Mouse (Mus musculus) 3134 (cell line): ENCODE data around the gene Ankrd34a.
A peak's percentile ranks its signal among the peaks of the same experiment; 100 is the strongest.

Experiments
- DNase-seq: peaks from one replicate; pipeline ENCODE4 v3.0.0-alpha.2; 2011; ENCODE audit warnings: low spot score; ENCODE audit not compliant: insufficient read length; ENCODE audit errors: extremely low read depth

The Ankrd34a gene

DNA sequence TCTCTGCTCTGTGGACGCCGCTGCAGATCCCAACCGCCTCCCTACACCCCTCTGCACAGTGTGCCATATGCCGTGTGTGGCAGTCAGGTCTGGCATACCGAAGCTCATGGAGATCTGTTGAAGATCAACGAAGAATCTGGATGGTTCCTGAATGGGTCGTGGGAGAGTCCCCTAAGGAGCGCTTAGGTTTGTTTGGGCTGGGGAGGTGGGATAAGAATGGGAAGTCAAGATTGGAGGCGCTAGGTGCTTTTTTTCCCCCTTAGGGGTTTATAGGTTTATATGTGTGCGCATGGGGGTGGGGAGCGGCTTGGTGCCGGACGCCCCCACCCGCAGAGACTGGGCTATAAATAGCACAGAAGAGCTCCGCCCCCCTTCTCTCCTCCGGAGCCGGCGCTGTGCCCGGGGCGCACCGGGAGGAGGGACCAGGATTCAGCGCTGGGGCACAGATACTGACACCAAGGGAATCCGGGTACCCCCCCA, at the start of gene Ankrd34a:
Ankrd34a (plus strand) TSS at position 409 of the 480 bp plus-strand sequence.
- no peak for DNase-seq

DNA sequence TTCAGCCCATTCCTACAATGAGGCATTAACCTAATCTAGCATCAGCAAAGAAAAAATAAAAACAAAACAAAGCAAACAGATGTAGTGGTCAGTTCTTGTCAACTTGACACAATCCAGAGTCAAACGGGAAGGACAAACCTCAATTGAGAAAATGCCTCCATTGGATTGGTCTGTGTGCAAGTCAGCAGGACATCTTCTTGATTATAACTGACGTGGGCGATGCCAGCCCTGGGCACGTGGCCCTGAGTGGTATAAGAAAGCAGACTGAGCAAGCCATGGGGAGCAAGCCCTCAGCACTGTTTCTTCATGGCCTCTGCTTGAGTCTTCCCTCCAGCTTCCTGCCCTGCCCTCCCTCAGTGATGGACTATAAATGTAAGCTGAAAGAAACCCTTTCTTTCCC, 49.6 kb upstream of the Ankrd34a start:
- DNase-seq, result no peak

DNA sequence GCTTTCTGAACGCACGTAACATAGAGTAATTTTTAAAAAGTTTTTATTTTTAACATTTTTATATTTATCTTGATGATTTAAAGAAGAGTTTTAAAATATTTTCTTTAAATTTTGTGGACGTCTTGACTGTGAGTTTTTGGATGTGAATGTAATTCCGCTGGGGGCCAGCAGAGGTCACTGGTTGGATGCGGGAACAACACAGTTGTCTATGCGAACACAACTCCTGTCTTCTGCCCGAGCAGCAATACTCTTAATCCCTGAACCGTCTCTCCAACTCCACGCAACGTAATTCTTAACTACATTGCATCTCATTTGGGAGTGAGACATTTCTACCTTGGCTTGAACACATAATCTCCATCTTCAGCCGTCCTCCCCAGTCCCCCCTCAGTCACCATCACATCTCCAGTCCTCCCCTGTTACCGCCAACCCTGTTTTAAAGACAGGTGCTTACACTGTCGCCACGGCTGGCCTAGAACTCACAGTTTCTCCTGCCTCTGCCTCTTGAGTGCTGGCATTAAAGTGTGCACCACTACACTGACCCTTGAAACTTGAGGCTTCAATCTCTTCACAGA, 49.0 kb upstream of the Ankrd34a start:
- no peak for DNase-seq

DNA sequence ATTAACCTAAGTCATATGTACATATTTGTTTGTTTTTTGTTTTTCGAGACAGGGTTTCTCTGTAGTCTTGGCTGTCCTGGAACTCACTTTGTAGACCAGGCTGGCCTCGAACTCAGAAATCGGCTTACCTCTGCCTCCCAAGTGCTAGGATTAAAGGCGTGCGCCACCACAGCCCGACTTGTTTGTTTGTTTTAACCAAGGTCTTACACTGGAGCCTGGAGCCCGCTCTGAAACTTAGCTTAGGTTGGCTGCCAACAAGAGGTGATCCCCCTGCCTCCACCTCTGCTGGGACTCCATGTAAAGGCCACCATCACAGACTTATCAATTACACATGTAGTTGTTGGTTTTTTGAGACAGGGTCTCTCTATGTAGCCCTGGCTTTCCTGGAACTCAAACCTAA, 47.6 kb upstream of the Ankrd34a start:
- DNase-seq, result no peak

DNA sequence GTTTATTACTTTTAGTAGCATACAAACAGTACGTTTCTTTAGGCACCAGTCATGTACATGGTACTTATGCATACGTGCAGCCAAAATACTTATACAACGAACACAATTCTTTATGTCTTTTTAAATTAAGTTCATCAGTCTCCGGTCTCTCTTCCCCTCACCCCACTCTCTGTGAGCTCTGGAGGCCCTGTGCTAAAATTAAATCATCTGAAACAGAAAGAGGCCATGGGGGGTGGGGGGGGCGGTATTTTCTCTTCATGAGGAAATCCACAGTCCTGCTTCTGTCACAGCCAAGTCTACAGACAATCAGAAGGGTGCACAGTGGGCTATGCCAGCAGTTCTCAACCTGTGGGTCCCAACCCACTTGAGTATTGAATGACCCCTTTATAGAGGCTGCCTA, 47.1 kb upstream of the Ankrd34a start:
- no peak for DNase-seq

DNA sequence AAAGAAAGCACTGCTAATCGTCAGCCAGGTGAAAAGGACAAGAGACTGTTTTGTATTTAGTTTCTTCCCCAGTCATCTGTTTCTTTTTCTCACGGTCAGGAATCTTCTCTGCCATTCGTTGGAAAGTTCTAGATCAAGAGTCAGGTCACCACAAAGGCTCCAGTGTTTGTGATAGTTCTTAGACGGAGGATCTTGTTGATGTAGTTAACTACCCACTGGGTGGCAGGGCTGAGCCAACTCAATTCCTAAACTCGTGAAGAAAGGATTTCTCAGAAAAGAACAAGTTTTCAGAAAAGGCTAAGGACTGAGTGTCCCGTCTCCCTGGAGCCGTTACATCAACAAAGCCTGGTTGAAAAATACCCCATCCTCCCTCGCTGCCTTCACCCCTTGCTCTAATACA, 45.2 kb upstream of the Ankrd34a start:
- DNase-seq, result no peak

DNA sequence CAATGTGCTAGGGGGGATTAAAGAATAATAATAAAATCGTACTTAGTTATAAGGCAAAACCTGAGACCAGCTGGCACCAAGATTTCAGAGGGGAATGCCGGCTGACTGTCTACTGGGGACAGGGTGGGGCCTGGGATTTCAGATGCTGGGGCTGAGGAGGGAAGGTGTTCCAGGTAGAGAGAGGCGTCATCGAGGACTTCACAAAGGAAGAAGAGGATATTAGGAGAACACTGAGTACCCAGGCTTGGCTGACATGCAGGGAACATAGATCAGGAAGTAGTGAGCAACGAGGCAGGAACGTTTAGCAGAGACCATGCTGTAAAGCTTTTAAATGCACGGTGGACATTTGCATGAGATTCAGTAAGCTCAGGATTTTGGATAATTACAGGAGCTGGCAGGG, 44.5 kb upstream of the Ankrd34a start:
- DNase-seq, result no peak

DNA sequence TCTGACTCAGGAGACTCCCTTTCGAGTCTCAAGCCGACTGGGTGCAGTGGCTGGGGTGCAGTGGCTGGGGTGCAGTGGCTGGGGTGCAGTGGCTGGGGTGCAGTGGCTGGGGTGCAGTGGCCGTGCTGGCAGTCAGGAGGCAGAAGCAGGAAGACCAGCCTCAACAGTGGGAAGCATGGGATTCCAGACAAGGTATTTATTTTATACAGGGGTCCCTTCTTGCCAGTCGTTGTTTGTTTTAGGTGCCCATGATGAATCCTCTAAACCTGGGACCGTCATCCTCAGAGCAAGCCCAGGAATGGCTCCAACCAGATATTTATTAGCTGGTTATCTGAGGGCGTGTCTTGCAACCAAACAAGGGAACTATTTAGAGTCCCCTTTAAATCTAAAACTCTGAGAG, 42.8 kb upstream of the Ankrd34a start:
- DNase-seq, result no peak

DNA sequence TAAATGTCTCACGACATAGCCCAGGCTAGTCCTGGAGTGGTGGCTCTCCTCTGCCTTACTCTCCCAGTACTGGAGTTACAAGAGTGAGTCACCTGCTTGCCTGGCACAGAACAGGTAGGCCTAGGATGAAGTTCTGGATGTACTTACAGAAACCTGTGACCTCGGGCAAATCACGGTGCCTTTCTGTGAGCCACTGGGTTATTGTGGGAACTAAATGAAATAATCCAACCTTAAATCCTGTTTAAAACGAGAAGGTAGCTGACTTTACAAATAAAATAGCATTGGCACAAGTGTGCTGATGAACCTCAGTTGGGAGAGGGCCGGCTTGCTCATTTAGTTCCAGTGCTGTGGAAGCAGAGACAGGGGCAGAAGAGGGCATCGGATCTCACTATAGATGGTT, 42.2 kb upstream of the Ankrd34a start:
- no peak for DNase-seq

DNA sequence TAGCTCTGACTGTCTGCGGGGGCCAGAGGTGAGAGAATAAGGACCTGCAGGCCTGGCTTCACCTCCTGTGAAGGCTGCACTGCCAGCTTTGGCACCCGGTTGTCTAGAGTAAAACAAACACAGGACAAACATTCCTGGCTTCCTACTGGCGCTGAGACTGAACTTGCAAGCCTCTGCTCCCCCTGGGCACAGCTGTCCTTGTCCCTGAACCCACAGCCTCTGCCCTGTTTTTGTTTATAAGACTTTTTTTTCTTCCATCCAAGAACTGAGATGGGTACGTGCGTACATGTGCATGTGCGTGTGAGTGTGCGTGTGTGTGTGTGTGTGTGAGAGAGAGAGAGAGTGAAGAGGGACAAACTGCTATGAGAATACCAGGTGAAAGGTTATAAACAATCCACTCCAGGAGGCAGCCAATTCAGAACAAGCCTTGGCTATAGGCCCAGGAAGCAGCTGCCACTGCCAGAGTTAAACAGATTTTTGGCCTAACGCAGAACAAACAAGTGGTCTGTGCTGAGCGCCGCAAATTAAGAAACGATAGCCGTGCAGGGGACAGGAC, 41.3 kb upstream of the Ankrd34a start:
- peak; percentile 56 for DNase-seq

DNA sequence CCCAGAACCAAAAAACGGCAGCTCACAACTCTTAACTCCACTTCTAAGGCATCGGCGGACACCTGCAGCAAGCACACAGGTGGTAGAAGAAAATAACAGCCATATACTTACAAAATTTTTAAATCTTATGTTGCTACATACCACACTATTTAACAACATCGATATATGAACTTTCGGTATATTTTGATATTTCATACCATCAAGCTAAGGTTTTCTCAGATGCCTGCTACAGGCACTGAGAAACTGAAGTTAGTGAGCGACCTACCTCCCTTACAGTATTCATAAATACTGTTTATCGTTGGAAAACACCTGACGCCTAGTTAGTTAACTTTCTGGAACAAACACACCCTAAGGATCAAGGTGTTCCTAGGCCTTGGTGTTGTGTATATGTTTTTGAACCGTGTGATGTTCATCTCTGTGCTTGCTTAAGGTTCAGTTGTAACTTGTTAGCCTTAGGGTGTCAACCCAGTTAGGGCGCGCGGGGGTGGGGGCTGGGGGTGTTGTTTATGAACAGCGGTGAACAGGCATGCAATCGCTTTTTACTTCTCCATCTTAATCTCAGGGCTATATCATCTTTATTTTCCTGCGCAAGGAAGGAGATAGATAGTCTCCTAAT, 40.3 kb upstream of the Ankrd34a start:
- no peak for DNase-seq

DNA sequence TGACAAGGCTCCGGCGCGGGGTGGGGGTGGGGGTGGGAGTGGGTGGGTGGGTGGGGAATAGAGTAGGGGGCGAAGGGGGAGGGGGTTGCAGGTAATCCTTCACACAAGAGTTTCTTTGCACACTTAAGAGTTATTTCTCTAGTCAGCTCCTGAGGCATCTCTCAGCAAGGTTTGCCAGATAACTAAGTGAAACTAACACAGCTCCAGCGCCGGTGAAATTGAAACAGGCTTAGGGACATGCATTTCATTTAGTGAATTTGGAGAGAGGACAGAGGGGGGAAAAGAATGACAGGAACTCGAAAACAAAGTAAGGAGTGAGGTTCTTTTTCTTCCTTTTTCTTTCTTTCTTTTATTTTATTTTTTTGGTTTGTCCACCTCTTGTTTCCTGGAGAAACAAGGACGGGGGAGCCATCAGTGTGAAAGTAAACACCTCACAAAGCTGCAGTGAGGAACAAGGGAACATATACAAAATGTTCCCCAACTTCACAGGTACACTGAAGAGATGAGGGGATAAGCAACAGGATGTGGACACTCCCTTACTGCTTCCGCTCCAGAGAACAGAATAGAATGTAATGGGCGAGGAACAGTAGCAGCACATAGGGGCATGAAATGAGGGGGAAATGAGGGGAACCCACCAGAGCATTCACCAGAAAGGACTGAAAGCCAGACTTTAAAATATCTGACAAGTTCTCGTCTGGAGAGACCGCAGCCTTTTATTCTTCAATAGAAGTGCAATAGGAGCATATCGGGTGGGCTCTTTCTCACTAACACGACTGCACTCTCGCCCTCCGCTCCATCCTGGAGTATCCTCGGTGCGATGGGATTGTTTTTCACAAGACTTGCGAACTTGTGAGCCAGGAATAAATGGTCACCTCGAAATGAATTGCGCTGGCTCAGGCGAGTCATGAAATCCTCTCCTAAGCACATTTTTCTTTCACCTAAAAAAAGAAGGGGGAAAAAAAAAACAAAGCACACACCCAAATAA, 39.5 kb upstream of the Ankrd34a start:
- DNase-seq, result no peak

DNA sequence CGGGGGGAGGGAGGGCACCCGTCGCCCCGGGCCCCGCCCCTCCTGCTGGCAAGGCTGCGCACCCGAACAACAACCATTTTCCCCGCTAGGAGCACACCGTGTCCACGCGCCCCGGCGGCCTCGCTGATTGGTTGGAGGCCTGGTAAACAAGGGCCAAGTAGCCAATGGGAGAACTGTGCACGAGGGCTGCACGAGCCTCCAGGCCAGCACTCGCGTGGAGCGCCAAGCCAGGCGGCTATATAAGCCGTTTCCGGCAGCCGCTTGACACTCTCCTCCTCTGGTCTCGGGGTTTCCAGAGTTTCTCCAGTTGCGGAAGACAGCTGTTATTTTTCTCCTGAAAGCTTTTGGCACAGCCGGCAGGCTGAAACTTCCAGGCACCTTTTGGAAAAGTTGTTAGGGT, 38.7 kb upstream of the Ankrd34a start, which contains the start of gene Txnip:
Txnip (plus strand) TSS at position 264 of the 400 bp plus-strand sequence.
- DNase-seq, result peak; percentile 97

DNA sequence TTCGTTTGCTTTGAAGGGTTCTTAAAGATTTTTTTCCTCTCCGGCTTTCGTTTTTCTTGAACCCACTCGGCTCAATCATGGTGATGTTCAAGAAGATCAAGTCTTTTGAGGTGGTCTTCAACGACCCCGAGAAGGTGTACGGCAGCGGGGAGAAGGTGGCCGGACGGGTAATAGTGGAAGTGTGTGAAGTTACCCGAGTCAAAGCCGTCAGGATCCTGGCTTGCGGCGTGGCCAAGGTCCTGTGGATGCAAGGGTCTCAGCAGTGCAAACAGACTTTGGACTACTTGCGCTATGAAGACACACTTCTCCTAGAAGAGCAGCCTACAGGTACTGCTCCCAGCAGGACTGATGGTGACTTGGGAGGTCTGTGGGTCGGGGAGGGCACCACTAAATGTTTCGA, 38.3 kb upstream of the Ankrd34a start:
- peak; percentile 49 for DNase-seq

DNA sequence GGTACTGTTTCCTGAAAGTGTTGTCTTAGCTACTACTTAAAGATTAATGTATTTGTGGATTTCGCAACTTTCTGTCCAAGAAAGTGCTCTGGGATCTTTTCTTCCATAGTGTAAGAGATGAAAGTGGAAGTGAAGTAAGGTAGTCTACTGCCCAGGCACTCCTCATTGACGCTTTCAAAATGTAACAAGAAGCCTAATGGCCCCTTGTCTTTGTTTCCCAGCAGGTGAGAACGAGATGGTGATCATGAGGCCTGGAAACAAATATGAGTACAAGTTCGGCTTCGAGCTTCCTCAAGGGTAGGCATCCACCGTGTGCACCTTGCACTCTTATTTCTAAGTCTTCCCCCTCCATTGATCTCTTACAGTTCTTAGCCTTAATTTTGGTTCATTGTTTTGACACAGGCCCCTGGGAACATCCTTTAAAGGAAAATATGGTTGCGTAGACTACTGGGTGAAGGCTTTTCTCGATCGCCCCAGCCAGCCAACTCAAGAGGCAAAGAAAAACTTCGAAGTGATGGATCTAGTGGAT, 37.7 kb upstream of the Ankrd34a start:
- DNase-seq, result no peak

DNA sequence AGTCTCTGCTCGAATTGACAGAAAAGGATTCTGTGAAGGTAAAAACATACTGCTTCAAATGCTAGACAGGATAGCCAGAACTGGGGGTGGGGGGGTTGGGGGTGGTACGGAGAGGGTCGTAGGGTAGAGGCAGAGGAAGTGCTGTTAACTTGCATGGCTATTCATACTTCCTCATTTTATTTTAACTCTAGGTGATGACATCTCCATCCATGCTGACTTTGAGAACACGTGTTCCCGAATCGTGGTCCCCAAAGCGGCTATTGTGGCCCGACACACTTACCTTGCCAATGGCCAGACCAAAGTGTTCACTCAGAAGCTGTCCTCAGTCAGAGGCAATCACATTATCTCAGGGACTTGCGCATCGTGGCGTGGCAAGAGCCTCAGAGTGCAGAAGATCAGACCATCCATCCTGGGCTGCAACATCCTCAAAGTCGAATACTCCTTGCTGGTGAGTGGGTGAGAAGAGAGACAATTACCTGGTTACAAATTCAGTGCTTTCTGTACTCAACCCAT, 37.0 kb upstream of the Ankrd34a start:
- no peak for DNase-seq

DNA sequence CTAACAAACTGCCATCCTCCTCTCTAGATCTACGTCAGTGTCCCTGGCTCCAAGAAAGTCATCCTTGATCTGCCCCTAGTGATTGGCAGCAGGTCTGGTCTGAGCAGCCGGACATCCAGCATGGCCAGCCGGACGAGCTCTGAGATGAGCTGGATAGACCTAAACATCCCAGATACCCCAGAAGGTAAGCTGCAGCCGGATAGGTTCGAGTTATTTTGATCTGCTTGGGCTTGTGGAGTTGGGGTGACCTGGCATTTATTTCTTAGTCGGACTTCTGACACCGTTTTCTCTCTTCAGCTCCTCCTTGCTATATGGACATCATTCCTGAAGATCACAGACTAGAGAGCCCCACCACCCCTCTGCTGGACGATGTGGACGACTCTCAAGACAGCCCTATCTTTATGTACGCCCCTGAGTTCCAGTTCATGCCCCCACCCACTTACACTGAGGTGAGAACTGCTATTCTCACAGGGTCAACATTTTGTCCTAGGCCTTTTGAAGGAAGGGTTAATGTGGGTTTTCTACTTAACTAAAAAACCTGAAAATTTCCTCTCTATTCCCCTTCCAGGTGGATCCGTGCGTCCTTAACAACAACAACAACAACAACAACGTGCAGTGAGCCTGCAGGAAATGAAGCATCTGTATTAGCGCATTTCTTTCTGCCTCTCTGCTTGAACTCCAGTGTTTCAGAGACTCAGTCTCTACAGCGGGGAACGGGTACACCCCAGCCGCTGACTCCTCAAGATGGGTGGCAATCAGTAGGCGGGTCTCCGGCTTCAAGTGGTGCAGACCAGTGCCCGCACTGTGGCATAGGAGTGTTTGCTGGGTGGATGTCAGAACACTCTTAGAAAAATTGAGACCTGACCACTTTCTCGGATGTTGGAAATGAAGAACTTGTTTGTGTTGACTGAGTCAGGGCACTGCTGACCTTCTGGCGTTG, 36.3 kb upstream of the Ankrd34a start:
- no peak for DNase-seq

DNA sequence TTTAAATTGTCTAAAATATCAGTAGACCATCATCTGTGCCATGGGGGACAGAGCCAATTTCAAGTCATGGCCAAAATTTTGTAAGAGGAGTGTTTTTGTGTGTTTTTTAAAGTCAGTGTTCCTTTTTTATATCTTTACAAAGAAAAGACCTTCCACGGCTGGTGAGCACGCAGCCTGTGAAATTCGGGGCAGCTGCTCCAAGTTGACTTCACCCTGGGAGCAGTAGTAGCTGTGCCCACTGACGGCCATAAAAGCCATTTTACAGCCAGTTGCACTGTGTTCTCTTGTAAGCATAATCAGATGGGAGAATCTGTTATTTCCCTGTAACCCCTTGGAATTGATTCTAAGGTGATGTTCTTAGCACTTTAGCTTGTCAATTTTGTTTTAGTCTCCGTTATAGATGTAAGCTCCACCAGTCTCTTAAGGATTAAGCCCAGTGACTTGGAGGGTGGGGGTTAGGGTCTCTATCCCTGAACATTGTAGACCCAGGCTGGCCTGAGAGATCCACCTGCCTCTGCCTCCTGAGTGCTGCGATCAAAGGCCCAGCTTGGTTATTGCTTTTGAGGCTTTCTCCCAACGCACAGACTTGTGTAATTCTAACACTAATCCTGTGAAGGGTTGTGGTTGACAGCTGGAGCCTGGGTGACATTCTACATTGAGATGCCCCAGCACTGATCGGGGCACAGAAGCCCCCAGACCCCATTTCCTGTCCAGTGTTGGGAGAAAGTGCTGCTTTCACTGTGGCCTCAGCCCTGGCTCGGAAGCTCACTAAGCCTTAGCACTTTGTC, 35.4 kb upstream of the Ankrd34a start:
- no peak for DNase-seq
